Mouse (Mus musculus) liver, embryonic 14.5 days (tissue): ENCODE results near the gene Thegl.

Experiments
- CTCF ChIP-seq: IDR thresholded peaks from 2 replicates; pipeline ENCODE4 v1.5.1; 2016; ENCODE audit warnings: antibody characterized with exemption, low read depth, control low read depth
- EP300 ChIP-seq: IDR thresholded peaks from 2 replicates; pipeline ENCODE4 v1.6.1; 2016; ENCODE audit warnings: antibody characterized with exemption, low read depth

GRCm38 (mm10) chr5:77028034-77028433 is 12.2 kb downstream of the Thegl start:
- TF ChIP-seq CTCF (no peak), EP300 (peak; percentile 45)
